Mouse (Mus musculus): Measurements from ENCODE around the gene Phc3.

Gene Phc3

DNA sequence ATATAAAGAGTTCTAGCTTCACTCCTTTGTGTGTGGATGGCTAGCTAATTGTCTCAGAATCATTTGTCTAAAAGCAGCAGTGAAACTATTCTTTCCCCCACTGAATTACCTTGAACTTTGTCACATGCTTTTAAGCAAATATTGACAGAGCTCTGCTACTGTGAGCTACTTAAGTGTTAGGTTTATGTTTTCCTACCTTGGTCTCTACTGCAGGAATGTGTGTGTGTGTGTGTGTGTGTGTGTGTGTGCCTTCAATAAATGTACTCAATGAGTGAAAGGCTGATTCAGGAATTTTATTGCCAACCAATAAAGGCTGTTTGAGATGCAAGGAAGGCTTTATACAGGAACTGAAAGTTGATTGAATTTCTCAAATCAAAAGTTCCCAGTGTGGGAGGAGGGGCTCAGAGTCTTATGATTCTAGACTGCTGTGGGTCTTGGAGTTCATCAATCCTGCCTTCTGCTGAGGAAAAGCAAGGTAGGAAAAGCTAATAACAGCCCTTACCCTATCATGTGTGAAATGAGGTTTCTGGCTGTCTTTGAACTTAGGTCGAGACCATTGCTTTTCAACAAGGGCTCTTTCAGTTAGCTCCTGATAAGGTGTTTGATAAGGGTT lies 7.9 kb upstream of the Phc3 start:
- DNase-seq = peak; percentile 19

DNA sequence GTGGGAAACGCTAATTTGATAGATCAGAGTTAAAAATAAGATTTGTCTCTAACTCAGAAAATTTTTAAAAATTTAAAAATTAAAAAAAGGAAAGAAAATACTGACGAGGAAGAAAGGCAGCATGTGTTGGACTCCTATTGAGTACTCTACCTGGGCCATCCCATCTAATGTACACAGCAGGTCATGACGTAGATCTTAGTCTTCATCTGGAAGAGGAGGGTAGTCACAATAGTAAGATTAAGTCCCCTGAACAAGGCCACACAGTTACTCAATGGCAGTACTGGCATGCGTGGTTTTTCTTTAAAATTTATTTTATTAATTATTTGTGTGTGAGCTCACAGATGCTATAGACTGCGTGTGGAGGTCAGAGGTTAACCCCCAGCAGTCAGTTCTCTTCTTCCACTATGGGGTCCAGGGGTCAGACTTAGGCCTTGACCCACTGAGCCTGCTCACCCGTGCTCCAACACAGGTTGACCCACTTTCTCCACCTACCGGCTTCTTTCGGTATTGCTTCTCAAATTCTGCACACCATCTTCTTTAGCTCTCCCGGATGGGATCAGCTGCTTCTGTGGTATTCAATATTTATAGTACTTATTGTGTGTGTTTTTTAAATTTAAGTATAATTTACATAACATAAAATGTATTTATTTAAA lies 6.0 kb upstream of the Phc3 start:
- DNase-seq = peak; percentile 84

DNA sequence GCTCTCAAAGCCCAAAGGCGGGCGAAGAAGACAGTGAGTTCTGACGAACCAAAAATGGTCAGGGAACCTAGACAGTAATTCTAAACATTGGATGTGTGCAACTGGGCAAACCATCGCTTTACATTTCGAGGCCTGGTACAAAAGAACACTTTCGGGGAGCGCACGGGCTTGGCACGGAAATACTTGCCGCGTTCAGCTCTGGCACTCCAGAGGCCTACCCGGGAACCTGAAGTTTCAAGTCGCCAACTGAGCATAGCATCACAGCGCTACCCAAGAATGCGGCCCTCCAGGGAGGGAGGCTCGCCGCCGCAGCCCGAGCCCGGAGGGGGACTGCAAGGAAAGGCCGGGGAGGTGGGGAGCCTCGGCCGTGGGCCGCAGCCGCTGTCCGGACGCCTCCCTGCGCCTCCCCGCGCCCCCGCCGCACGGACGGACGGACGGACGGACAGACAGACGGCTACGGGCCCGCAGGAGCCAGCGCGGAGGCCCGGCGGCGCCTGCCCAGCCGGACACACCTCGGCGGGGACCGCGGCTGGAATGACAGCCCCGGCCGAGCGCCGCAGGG lies 603 bp downstream of the Phc3 start:
- DNase-seq = peak; percentile 59

DNA sequence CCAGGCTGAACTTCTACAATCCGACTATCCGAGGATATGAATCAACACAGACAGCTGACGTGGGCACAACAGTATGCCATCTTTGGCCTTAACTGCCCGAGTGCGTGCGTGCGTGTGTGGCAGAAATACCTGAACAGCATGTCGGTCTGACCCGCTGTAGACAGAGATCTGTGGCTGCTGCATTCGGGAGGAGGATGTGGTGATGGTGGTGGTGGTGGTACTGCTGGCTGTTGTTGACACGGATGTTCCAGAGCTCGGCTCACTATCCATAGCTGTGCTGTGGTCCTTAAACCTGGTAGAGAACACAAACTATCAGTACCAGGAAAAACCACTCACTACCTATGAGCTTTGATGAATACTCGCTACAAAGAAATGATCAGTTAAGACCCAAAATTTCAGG lies 3.6 kb downstream of the Phc3 start:
- no peak for DNase-seq

DNA sequence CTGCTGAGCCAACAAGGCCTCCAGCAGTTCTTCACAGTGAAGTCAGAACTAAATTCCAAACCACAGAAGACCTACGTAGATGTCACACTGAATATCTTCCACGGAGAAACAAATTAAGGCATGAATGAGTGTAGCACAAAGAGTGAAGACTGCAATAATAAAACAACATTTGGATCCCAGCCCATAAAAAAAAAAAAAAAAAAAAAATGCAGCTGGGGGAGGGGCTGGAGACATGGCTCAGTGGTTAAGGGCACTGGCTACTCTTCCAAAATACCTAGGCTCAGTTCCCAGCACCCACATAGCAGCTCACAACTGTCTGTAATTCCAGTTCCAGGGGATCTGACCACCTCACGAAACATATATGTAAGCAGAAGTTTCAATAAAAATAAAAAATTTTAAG lies 5.0 kb downstream of the Phc3 start:
- DNase-seq = no peak

DNA sequence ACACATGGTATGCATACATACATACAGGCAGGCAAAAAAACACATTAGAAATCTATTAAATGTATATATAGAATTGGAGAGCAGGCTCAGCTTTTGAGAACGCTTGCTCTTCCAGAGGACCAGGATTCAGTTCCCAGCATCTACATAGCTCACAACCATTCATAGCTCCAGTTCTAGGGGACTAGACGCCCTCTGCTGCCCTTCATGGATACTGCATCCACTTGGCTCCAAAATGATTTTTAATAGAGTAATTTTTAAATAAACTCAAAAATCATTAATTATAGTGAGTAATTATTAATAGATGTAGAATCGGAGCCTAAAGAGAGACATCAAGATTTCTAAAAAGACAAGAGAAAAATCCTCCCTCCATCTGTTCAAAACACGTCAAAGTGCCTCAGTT lies 6.1 kb downstream of the Phc3 start:
- DNase-seq = no peak

DNA sequence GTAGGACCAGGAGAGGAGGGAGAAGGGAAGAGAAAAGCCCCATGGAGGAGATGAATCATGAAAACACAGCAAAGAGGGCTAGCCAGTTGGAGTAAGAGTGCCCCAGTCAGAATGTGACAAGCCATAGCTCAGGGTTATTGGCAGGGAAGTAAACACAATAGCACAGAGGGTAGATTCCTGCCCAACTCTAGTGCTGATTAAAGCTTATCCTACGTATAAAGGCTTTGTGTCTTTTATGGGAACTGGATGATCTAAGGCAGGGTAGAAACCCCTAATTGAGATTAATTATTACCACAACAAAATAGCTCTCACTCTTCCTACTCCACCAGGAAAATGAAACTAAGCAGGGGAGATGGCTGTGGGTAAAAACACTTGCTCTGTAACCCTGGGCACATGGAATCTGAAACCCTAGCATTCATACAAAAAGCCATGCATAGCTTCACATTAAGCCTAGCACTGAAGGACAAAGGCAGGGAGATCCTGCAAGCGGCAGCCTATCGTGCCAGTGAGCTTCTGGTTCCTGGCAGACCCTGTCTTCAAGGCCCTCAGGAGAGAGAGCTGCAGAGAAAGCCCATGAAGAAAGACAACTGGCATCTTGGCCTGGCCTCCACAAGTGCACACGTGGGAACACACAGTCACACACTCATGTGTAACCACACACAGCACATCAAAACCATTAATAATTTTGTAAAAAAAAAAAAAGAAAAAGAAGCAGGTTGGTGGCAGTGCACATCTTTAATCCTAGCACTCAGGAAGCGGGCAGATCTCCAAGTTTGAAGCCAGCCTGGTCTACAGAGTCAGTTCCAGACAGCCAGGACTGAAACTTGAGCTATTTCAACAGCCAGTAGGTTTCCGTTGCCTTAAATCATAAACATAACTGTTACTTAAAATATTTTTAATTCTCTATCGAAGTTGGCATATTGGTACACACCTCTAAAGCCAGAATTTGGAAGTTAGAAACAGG lies 9.1 kb downstream of the Phc3 start:
- DNase-seq = no peak

DNA sequence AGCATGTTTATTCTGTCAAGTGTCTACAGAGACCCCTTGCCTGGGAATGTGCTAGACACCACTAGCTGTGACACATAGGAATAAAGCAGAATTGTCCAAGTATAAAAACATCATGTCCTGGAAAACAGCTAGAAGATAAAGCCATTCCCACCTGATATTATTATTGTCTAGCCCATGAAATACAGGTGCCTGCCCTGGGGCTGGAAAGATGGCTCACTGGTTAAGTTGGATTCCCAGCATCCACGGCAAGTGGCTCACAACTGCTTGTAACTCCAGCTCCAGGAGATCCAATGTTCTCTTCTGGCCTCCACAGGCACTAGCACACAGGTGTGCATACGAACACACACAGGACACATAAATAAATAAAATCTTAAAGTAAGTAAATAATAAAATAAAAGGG lies 10.5 kb downstream of the Phc3 start:
- DNase-seq = no peak

DNA sequence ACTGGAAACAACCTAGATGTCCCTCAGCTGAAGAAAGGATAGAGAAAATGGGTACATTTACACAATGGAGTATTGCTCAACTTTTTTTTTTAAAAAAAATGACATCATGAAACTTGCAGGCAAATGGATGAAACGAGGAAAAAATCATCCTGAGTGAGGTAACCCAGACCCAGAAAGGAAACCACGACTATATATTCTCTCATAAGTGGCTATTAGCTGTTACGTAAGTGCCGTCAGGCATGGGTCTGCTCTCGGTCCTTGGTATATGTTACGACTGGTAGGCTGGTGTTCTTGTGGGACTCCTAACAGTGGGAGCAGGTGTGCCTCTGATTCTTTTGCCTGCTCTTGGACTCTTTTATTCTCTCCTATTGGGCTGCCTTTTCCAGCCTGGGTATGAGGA lies 12.9 kb downstream of the Phc3 start:
- DNase-seq = no peak

DNA sequence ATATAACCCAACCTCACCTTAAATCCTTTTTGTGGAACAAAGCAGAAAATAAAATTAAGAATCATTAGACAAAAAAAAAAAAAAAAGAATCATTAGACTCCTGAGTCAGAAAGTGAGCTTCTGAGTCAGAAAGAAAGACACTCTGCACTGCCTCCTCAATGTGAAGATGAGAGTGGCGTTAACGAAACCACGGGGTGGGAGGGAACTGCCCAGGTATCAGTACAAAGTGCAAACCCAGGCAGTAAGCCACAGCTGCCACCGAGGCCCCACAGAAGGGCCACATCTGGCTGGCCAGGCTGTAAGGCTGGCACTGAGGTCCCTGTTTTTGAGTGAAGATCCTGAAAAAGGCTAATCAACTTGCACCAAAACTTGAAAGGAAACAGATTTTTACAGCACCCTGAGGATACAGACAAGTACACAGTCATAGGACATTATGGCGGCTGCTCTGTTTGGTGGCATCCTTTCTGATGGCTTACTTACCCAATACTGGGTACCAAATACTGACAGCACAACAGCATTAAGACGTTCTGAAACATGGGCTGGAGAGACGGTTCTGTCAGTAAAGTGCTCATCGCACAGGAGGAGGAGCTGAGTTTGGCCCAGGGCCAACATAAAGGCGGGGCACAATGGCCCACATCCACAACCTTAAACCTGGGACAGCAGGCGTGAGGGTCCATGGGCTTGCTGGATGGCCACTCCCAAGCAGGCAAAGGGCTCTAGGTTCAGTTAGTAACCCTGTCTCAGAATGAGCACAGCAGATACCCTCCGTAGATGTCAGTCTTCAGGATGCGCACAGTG lies 16.7 kb downstream of the Phc3 start:
- no peak for DNase-seq

DNA sequence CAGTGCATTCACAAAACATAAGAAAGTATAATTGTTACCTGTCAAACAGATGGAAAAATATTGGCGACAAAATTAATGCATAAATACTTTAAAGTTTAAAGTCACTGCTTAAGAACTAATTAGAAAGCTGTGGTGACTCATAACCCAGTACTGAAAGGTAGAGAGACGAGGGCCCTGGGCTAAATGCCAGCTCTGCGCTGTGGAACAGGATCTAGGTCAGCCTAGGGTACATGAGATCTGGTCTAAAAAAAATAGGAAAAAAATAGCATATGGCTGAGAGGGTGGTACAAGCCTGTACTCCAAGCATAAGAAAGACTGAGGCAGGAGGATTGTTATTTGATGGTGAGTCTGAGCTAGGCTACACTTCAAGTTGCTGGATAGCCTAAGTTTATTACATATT lies 17.6 kb downstream of the Phc3 start:
- no peak for DNase-seq

DNA sequence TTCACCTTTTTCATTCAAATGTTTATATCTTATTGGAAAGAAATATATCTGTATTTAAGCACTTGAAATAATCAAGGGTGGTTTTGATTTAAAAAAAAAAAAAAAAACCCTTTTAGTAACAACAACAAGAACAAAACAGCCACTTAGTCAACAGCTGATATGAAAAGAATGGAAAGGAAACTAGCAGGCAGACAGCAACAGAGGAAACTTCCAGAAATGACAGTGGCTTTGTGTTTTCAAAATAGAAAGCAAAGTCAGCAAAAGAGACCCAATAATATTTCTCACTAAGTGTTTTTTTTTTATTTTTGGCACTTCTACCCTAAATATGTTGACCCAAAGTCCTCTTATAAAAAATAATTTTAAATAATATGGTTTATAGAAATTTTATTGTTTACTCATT lies 34.8 kb downstream of the Phc3 start:
- no peak for DNase-seq

DNA sequence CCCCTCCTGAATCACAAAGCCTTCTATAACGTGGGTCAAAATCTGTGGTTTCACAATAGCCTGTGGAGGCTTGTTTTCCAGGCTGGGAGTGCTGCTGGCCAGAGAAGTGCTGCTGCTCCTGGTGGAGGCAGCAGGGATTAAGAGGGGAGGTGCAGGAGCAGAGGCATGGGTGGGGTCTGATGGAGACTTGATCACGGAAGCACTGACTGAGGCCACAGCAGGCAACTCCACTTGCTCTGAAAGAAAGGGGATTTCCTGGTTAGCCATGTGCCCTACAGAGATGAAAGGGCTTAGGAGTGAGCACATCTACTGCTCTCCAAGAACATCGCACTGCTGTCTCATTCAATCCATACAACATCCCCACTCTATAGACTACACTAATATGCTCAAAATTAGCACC lies 39.4 kb downstream of the Phc3 start:
- DNase-seq = peak; percentile 22

DNA sequence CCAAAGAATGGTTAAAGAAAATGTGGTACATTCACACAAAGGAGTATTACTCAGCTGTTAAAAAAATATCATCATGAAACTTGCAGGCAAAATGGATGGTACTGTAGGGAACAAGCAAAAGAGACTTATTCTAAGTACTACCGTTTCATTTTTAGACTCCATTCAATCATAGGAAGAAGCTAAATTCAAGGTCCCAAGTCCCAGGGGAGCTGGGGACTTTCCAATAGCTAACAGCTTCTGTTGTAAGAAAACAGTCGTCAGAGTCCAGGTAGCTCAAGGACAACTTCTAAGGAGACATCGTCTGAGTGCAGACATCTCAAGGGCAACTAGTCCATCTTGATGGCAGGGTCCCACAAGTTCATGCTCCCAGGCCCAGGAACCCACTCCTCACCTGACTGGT lies 41.6 kb downstream of the Phc3 start:
- no peak for DNase-seq

DNA sequence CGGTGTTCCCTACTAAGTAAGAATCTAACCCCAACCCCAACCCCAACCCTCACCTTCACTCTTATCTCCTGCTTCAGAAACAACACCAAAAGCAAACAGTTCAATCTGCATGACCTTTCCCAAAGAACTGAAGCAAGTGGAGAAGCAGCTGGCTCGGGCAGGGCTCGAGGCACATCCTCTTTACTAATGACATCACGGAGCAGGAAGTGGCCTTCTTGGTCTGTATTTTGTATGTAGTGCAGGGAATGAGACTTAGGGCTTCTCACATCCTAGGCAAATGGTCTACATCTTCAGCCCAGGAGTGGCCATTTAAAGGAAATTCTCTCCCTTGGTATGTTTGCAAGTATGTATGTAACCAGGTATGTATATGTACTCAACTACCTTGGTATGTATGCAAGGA lies 52.1 kb downstream of the Phc3 start:
- no peak for DNase-seq

DNA sequence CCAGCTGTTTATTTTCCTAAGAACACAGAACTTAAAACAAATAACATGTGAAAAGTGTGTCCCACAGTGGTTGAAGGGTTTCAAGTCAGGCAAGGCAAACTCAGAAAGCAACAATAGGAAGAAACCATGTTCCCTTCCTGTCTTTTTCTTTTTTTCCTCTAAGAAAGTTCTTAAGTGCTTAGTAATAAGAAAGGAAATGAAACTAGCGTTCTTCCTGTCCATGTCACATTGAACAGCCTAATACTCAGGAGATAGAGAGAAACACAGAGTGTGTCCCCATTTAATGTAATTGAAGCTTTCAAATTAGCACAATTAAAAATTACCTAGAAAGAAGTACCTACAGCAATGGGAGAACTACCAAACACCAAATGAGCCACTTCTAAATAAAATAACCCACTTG lies 64.6 kb downstream of the Phc3 start:
- no peak for DNase-seq

DNA sequence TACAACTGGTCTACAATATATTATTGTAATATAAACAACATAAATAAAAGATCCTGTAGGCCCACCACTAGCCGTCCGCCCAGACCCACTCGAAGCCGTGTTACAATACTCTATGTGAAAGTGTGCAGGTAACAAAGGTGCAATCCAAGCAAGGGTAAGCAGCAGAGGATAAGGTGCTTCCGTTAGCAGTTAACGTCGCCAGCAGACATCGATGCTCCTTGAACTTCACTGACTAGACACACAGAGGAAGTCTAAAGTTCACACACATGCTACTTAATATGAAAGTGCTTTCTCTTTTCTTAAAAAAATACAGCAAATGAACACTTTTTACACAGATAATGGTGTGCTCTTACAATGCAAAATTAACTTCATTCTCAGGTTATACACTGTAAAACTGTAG lies 69.8 kb downstream of the Phc3 start:
- no peak for DNase-seq

DNA sequence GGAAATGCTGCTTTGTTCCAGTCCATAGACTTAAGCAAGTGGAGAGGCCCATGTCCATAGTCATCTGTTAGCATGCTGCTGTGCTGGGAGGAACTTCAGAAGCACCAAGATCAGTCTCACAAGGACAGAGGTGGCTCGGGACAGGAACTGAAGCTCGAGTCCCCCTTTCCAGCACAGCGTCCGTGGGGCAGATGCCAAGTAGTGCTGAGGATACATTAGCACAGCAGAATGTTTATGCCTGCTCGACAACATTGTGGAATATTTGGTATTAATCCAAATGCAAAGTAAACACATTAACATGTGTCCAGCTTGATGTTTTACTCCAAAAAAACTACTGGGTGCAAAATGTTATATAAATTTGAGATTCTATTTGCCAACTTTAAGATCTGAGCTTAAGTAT lies 72.5 kb downstream of the Phc3 start:
- DNase-seq = peak; percentile 59

DNA sequence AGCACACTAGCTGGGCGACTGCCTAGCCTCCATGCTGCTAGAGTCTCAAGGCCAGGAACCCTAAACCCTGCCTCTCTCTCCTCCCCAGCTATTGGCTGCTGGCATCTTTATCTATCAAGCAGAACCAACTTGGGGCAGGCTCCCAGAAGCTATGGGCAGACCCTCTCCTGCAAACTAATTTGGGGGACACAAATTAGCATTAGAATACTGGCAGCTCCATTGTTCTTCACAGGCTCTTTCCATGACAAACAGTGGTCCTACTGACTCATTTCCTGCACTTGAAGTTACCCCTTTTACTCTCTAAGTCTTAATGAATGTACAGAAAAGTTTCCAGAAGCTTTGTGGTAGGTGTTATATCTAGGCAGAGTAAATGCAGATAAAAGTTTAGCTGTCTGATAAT lies 80.2 kb downstream of the Phc3 start:
- DNase-seq = no peak

DNA sequence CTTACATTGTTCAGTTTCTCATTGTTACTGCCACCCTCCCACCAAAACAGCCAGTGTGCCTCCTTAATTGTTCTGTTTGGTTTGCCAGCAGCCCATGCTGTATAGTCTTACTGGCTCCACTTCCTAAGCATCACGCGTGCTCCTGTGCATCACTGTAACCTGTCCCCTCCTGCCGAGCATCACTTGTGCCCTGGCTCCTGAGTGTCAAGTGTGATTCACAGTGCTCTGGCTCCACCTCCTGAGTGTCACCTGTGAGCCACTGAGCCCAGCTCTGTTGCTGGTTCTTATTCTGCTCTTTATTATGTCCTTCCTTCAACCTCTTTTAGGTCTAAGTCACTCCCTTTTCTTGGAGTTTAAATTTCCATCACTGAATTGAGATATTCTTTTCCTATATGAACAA lies 81.8 kb downstream of the Phc3 start:
- no peak for DNase-seq

DNA sequence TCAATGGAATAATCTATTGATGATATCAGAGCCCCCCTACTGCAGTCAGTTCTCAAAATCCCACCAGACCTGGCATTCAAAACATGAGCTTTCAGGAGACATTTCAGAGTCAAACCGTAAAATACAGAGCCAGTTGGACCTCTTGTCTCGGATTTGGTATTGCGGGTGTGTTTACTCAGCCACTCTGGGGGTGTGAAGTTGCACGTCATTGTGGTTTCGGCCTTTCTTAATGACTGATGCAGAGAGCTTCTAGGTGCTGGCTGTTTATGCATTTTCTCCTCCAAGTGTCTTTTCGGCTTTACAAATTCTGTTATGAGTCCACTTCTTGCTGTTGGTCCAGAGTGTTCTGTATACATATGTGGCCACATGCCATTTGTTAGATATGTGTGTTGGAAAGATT lies 92.5 kb downstream of the Phc3 start:
- DNase-seq = no peak

DNA sequence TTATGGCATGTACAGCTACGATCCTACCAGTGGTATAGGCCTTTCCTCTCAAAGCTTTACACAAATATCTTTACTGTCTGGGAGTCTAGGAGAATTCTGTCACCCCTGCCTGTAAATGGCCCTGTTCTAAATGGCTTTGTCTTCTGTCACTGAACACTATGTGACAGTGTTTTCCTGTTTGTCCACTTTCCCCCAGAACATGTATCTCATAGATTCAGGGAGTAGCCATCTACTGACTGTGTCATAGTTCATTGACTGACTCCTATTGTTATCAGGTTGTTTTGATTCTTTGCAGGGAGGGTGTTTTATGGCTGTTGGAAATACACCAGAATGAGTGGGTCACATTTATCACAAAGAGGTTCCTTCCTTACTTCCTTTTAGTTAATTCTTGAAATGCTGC lies 99.2 kb downstream of the Phc3 start:
- no peak for DNase-seq

DNA sequence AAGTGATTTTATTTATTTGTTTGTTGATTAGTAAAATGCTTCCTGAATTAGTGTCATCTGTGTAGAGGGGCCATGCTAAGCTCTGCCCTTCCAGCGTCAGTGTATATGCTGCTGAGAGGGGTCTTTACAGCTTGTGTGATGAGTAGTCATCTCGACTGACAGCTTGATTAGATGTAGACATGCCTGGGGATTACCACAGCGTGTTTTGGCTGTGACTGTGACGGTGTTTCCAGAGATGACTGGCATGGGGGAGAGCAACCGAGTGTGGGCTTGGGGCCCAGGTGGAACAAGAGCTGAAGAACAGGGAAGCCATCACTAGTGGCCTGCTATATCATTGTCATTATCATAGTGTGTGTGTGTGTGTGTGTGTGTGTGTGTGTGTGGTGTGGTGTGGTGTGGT lies 100.6 kb downstream of the Phc3 start:
- DNase-seq = no peak
